Mouse (Mus musculus) heart, postnatal 0 days (tissue): ENCODE data around the gene 1110032A03Rik.

ENCODE experiments used
- CTCF ChIP-seq: IDR thresholded peaks from 2 replicates; pipeline ENCODE4 v1.5.1; 2016; ENCODE audit warnings: antibody characterized with exemption, control low read depth, low read depth
- EP300 ChIP-seq: IDR thresholded peaks from 2 replicates; pipeline ENCODE4 v1.6.1; 2016; ENCODE audit warnings: antibody characterized with exemption, low read depth

GRCm38 (mm10) chr9:50752784-50753615 lies 22.3 kb downstream of the 1110032A03Rik start:
- TF ChIP-seq CTCF (0 out of 2 replicates have a peak, but pooled peaks have one; percentile 5), EP300 (peak; percentile 49)
